Mouse (Mus musculus) kidney, adult 2 months (tissue): ENCODE results near the gene Tesk2. TPM values are rescaled to one million over a fixed set of nuclear protein-coding genes. Genes with fewer than 3 reads are reported as not detected.

Experiments used
- DNase-seq: peaks from one replicate; pipeline ENCODE4 v3.0.0; 2021
- H3K27ac ChIP-seq: fragments of 200-500 bp; 2 replicates; pipeline ENCODE4 v1.5.1; 2012; ENCODE audit warnings: low read depth, low read length, control low read depth, inconsistent platforms; ENCODE audit not compliant: insufficient read depth
- H3K27me3 ChIP-seq: fragments of 200-500 bp; replicated peaks from 2 replicates; pipeline ENCODE4 v1.6.1; 2012; ENCODE audit warnings: mild to moderate bottlenecking, moderate library complexity, low read length, inconsistent platforms; ENCODE audit not compliant: control insufficient read depth, insufficient read depth
- H3K36me3 ChIP-seq: fragments of 200-500 bp; 2 replicates; pipeline ENCODE4 v1.6.1; 2012; ENCODE audit warnings: mild to moderate bottlenecking, moderate library complexity, low read length, inconsistent platforms; ENCODE audit not compliant: control insufficient read depth, insufficient read depth
- H3K4me1 ChIP-seq: fragments of 200-500 bp; 2 replicates; pipeline ENCODE4 v1.6.1; 2011; ENCODE audit warnings: low read length; ENCODE audit not compliant: control insufficient read depth, insufficient read depth
- H3K4me3 ChIP-seq: fragments of 200-500 bp; 2 replicates; pipeline ENCODE4 v1.5.1; 2011; ENCODE audit warnings: mild to moderate bottlenecking, low read depth, low read length, control low read depth; ENCODE audit not compliant: insufficient read depth
- CTCF ChIP-seq: fragments of 200-500 bp; conservative IDR thresholded peaks from 2 replicates; pipeline ENCODE4 v1.5.1; 2011; ENCODE audit warnings: low read depth, mild to moderate bottlenecking, control low read depth, low read length, moderate library complexity, mixed read lengths; ENCODE audit not compliant: insufficient read depth, insufficient read length
- POLR2A ChIP-seq: fragments of 200-500 bp; IDR thresholded peaks from one replicate; pipeline ENCODE4 v1.6.1; 2011; ENCODE audit warnings: low read depth, low read length, control low read depth
- WGBS: fragments of 180-500 bp; shearing (Covaris S2); methylation state at CpG from one replicate; pipeline ENCODE4 v1.1.7; 2018; 5-methylcytosine and 5-hydroxymethylcytosine counted together
- polyA plus RNA-seq: library from polyadenylated mRNA; depleted of rRNA; stranded (reverse); fragments of >200 nt; gene quantifications from 2 replicates; pipeline ENCODE4 v1.2.3, GENCODE M21; 2012

Tesk2 gene
- polyA plus RNA-seq, 1 experiment: 10.7 TPM

DNA sequence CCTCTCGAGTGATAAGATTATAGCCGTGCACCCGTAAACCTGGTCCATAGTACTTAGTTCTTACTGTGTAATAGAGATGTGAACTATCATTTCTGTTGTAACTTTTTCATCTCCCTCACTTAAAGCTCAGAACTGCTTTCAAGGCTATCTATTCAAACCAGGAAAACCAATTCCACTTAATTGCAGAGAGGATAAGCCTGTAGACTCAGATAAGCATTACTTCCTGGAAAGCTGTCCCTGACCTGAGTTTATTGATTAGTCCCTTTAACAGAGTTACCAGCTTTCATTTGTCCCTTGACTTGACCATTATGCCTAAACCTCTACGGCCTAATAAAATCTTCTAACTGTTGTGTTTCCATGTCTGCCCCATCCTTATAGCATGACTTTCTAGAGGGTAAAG is 36.8 kb upstream of the Tesk2 start:
- no peak for DNase-seq
- Histone ChIP-seq H3K4me1 (peaks cover 15% of the 10 kb centered on the region; the same call in 1 of the 2 replicates), H3K27ac (no peak overlapping the region), H3K36me3 (peaks cover 7% of the 10 kb centered on the region; the same call in 1 of the 2 replicates), H3K4me3 (no peak overlapping the region), H3K27me3 (no peaks in the 10 kb centered on the region)
- 93% methylated on average over 4 of the region's 4 CpGs for whole genome bisulfite sequencing
- TF ChIP-seq POLR2A (no peak), CTCF (no peak)

DNA sequence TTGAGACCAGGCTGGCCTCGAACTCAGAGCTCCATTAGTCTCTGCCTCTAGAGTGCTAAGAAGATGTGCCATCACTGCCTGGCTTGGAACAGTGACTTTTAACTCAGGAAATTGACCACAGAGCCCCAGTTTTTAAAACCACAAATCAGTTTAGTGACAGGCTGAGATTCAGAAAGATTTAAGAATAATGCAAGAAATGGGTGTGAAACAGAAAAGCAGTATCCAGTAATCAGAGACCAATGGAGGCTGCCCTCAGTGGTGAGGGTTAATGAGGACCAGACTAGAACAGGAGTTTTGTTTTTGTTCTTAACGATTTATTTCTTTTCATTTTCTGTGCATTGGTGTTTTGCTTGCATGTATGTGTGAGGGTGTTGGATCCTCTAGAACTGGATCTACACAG is 36.1 kb upstream of the Tesk2 start:
- TF ChIP-seq POLR2A (no peak), CTCF (no peak)
- H3K4me1 ChIP-seq: peaks cover 15% of the 10 kb centered on the region; the same call in 1 of the 2 replicates
- H3K27ac ChIP-seq: peak overlapping the region; percentile 99
- no peaks in the 10 kb centered on the region for H3K27me3 ChIP-seq
- H3K36me3 ChIP-seq: peaks cover 11% of the 10 kb centered on the region; the same call in 1 of the 2 replicates
- WGBS: 70% methylated on average over 2 of the region's 2 CpGs
- no peak for DNase-seq
- peak overlapping the region; percentile 81; the same call in 1 of the 2 replicates for H3K4me3 ChIP-seq

DNA sequence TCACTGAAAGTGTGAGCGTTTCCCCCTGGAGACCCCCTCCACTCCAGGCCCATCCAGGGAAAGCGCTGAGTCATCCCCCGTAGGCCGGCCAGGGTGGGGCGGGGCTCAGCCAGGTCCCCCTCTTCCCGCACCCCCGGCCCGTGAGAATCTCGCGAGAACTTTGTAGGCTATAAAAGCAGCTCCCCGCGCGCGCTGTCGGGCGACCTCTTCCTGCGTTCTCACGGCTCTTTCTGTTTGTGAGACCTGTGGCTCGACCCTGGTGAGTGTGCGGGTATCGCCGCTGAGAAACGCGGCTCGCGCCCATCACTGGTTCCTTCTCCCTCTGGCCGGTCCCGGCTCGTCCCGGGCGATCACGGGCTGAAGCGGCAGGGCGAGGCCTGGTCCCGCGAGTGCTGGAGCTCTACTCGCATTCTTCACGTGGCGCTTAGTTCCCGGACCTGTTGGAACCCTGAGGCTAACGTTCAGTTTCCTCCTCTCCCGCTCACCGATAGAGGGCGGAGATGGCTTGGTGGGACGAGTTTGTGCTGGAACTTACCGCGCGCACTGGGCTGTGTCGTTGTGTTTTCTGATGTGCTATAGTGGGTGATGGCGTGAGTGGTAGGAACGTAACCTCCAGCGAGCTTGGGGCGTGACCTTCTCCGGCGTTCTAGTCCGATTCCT is 35.2 kb upstream of the Tesk2 start, which contains the start of gene Prdx1:
Gene Prdx1 (plus strand): TSS at position 143 of the 660 bp plus-strand sequence.
- Histone ChIP-seq H3K36me3 (peaks cover 12% of the 10 kb centered on the region; the same call in 1 of the 2 replicates), H3K4me3 (peak within 1 kb of the TSS; percentile 81), H3K27ac (peak within 1 kb of the TSS; percentile 99), H3K4me1 (peaks cover 15% of the 10 kb centered on the region; the same call in 1 of the 2 replicates), H3K27me3 (no peaks in the 10 kb centered on the region)
- DNase-seq: peak; percentile 96
- TF ChIP-seq POLR2A (peak; percentile 98), CTCF (peak; percentile 84)
- under 1% methylated on average over 56 of the region's 56 CpGs for WGBS

DNA sequence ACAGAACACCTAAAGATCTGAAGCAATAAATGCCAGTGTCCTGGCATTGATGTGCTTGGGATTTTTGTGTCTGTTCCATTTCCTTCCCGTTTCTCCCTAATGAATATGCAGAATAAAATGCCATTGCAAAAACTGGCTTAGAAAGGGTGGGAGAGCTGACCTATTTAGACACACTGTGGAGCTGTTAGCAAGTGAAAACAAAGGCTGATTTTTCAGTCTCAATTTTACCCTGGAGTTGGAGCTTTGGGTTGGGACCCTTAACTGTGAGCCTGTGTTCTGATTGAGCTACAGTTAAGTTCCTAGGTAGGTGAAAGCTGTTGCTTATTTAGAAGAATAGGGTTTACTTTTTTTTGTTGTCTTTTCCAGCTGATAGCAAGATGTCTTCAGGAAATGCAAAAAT is 33.7 kb upstream of the Tesk2 start:
- H3K27ac ChIP-seq: peak overlapping the region; percentile 44; the same call in 1 of the 2 replicates
- H3K4me1 ChIP-seq: peaks cover 26% of the 10 kb centered on the region
- no peak for TF ChIP-seq POLR2A
- no peak for TF ChIP-seq CTCF
- H3K36me3 ChIP-seq: peaks cover 20% of the 10 kb centered on the region
- WGBS: 2% methylated on average over 1 of the region's 1 CpGs
- no peak for DNase-seq
- no peaks in the 10 kb centered on the region for H3K27me3 ChIP-seq
- 0 out of 2 replicates have a peak overlapping the region, but pooled peaks have one; percentile 70 for H3K4me3 ChIP-seq

DNA sequence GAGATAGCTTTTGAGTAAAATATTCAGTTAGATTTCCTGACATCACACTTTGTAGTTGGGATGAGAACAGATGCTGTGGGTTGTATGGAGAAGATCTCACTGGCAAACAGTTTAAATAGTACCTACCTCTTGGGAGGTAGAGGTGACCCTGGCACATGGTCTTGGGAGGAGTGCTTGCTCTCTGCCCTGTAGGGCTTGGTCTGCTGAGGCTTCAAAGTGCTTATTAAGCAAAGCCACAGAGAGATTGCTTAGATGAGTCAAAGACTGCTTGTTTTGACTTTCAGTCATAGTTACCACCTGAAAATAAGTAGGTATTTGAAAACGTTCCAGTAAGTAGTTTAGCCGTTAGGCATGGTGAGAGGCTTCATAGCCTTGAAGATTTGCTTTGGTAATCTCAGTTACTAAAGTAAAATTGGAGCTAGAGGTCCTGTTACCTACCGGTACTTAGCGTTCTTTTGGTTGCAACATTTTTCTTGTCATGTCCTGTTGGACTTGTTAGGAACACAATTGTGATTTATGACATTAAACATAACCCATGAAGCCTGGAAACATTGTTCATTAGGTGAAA is 31.4 kb upstream of the Tesk2 start:
- H3K4me3 ChIP-seq: no peak overlapping the region
- WGBS: 31% methylated on average over 4 of the region's 4 CpGs

DNA sequence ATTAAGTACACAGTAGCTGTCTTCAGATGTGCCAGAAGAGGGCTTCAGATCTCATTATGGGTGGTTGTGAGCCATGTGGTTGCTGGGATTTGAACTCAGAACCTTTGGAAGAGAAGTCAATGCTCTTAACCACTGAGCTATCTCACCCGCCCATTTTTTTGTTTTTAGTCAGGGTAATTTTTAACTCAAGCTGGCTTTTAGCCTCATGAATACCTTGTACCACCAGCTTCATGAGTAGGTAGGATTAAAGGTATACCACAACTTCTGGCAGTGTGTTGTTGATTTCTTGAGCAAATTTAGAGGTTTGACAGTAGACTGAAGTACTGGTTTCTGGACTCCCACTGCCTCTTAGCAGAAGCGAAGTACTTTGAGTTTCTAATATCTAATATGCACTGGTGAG is 28.6 kb upstream of the Tesk2 start:
- no peaks in the 10 kb centered on the region for H3K27me3 ChIP-seq
- H3K36me3 ChIP-seq: peaks cover 41% of the 10 kb centered on the region
- DNase-seq: peak; percentile 39
- no peak for TF ChIP-seq POLR2A
- TF ChIP-seq CTCF: no peak
- no peak overlapping the region for H3K27ac ChIP-seq
- H3K4me1 ChIP-seq: peaks cover 16% of the 10 kb centered on the region
- H3K4me3 ChIP-seq: no peak overlapping the region
- 68% methylated on average over 2 of the region's 2 CpGs for WGBS

More for the DNA sequence above, 31.4 kb upstream of the Tesk2 start:
- Histone ChIP-seq H3K27ac (peak overlapping the region; percentile 50), H3K4me1 (peaks cover 26% of the 10 kb centered on the region), H3K36me3 (peaks cover 31% of the 10 kb centered on the region), H3K27me3 (no peaks in the 10 kb centered on the region)
- DNase-seq: peak; percentile 83
- no peak for TF ChIP-seq POLR2A
- no peak for TF ChIP-seq CTCF

DNA sequence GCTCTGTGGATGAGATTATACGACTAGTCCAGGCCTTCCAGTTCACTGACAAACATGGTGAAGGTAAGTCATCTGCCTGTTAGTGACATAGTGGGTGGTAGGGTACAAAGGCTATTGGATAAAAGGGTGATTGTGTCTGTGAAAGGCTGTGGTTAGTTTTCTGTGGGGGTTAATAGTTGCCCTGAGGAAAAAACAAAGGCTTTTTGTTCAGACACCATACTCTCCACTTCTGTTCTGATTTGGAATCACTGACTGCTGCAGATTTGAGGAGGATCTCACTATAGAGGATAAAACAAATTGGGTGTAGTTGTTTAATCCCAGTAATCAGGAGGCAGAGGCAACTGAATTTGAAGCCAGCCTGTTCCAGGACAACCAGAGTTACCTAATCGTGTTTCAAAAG is 27.0 kb upstream of the Tesk2 start:
- no peaks in the 10 kb centered on the region for H3K27me3 ChIP-seq
- 66% methylated on average over 2 of the region's 2 CpGs for WGBS
- no peak for TF ChIP-seq POLR2A
- TF ChIP-seq CTCF: no peak
- H3K4me1 ChIP-seq: peaks cover 13% of the 10 kb centered on the region
- no peak overlapping the region for H3K4me3 ChIP-seq
- no peak overlapping the region for H3K27ac ChIP-seq
- no peak for DNase-seq
- H3K36me3 ChIP-seq: peaks cover 40% of the 10 kb centered on the region
